ENCODE assay signal across 19 mouse cellular contexts in genomic region chr9:61622933-61623332, GRCm38 (mm10).
DNase-seq lines count a peak whose midpoint lies in the region; ATAC-seq and TF ChIP-seq lines count a peak whose summit lies in the region.
"Had no signal": no experiment of that assay in that cellular context is flagged by ENCODE, and none has a peak within 500 bp of the region (broad histone marks: within the 10 kb centered on the region; RNA-seq: fewer than 3 reads in every experiment).

No protein-coding gene starts in this region.

- H3K27me3 ChIP-seq in ES-Bruce4 (ENCODE audit: control insufficient read depth, insufficient read depth, low read length, poor library complexity, severe bottlenecking) = no peaks in the 10 kb centered on the region
- H3K27me3 ChIP-seq in forebrain, embryonic 10.5 days (ENCODE audit: poor library complexity, severe bottlenecking) = peaks cover 59% of the 10 kb centered on the region
- peaks cover 55% of the 10 kb centered on the region for H3K27me3 ChIP-seq in hindbrain, embryonic 12.5 days
- H3K27me3 ChIP-seq in midbrain, embryonic 14.5 days (ENCODE audit: control insufficient read depth, insufficient read depth, low read length) = peaks cover 3% of the 10 kb centered on the region; the same call in 1 of the 2 replicates
- no peaks in the 10 kb centered on the region for H3K27me3 ChIP-seq in cerebellum, adult 2 months (ENCODE audit: control insufficient read depth, insufficient read depth, low read length)

- peak; percentile 54; the same call in 1 of the 2 replicates for TF ChIP-seq EP300 in ES-Bruce4 (IDR thresholded peaks at IDR 0.05; ENCODE audit: insufficient read depth, low read depth, low read length)

- H3K4me2 ChIP-seq in hindbrain, embryonic 12.5 days (replicated peaks) = no peak overlapping the region
- H3K4me2 ChIP-seq in midbrain, embryonic 14.5 days (ENCODE audit: low read length) = no peak overlapping the region
- H3K4me2 ChIP-seq: heart, embryonic 15.5 days had no signal

- H3K9me3 ChIP-seq in ES-Bruce4 (replicated peaks; ENCODE audit: control insufficient read depth, insufficient read depth, low read length, poor library complexity, severe bottlenecking) = no peaks in the 10 kb centered on the region
- no peaks in the 10 kb centered on the region for H3K9me3 ChIP-seq in forebrain, embryonic 10.5 days
- H3K9me3 ChIP-seq in hindbrain, embryonic 12.5 days (replicated peaks) = no peaks in the 10 kb centered on the region
- H3K9me3 ChIP-seq in midbrain, embryonic 14.5 days (ENCODE audit: control insufficient read depth, low read length) = no peaks in the 10 kb centered on the region
- H3K9me3 ChIP-seq: embryonic facial prominence, embryonic 10.5 days; heart, embryonic 15.5 days; megakaryocyte, embryonic 14.5 days had no signal

- H3K9ac ChIP-seq in ES-Bruce4 (ENCODE audit: low read depth, poor library complexity, severe bottlenecking) = no peak overlapping the region
- no peak overlapping the region for H3K9ac ChIP-seq in hindbrain, embryonic 12.5 days
- H3K9ac ChIP-seq in midbrain, embryonic 14.5 days (replicated peaks; ENCODE audit: low read length) = no peak overlapping the region
- H3K9ac ChIP-seq: heart, embryonic 15.5 days had no signal

- peak; percentile 57 for DNase-seq in forebrain, embryonic 10.5 days (ENCODE audit: extremely low spot score, low spot score)
- peak; percentile 71 for DNase-seq in midbrain, embryonic 14.5 days
- no peak for DNase-seq in c-Kit-positive CD71-positive TER-119-positive erythroid progenitor cells, embryonic 14.5 days (ENCODE audit: low spot score)
- no peak for DNase-seq in gastrocnemius, postnatal 4 days (ENCODE audit: low spot score in 2 of 2)
- no peak for DNase-seq in cerebellum, adult 2 months
- no peak for DNase-seq in ovary, adult 18-20 months (ENCODE audit: low spot score)
- DNase-seq: cerebellum, adult 8-10 months; gastrocnemius, postnatal 25 days; lung, adult 18-20 months; right cerebral cortex, postnatal 14 days; thymus, adult 2 months had no signal

- TF ChIP-seq CTCF in ES-Bruce4 (IDR thresholded peaks at IDR 0.05; ENCODE audit: low read depth, low read length) = no peak
- no peak for TF ChIP-seq CTCF in cerebellum, adult 2 months (IDR thresholded peaks at IDR 0.05; ENCODE audit: borderline replicate concordance, insufficient read depth, low read depth, low read length)

- H3K36me3 ChIP-seq in ES-Bruce4 (ENCODE audit: control insufficient read depth, insufficient read depth, low read length, poor library complexity, severe bottlenecking) = no peaks in the 10 kb centered on the region
- H3K36me3 ChIP-seq in forebrain, embryonic 10.5 days (replicated peaks) = no peaks in the 10 kb centered on the region
- no peaks in the 10 kb centered on the region for H3K36me3 ChIP-seq in hindbrain, embryonic 12.5 days
- no peaks in the 10 kb centered on the region for H3K36me3 ChIP-seq in midbrain, embryonic 14.5 days (ENCODE audit: control insufficient read depth, insufficient read depth, low read length)
- H3K36me3 ChIP-seq: embryonic facial prominence, embryonic 10.5 days; heart, embryonic 15.5 days had no signal

- no peak for TF ChIP-seq POLR2A in ES-Bruce4 (IDR thresholded peaks at IDR 0.05; ENCODE audit: insufficient read depth, low read length)
- TF ChIP-seq POLR2A in cerebellum, adult 2 months (IDR thresholded peaks at IDR 0.05; ENCODE audit: borderline replicate concordance, insufficient read depth, low read length) = no peak

- 22% methylated on average over 7 of the region's 7 CpGs for WGBS in forebrain, embryonic 10.5 days
- WGBS in hindbrain, embryonic 12.5 days = 21% methylated on average over 7 of the region's 7 CpGs
- WGBS in midbrain, embryonic 14.5 days = 8% methylated on average over 7 of the region's 7 CpGs
- WGBS in cerebellum, adult 2 months = 80% methylated on average over 7 of the region's 7 CpGs

- no peak overlapping the region for H3K27ac ChIP-seq in ES-Bruce4 (ENCODE audit: insufficient read depth, low read length)
- H3K27ac ChIP-seq in forebrain, embryonic 10.5 days = peak overlapping the region; percentile 56
- H3K27ac ChIP-seq in hindbrain, embryonic 12.5 days = no peak overlapping the region
- no peak overlapping the region for H3K27ac ChIP-seq in midbrain, embryonic 14.5 days (replicated peaks; ENCODE audit: low read depth, low read length)
- H3K27ac ChIP-seq in cerebellum, adult 2 months (ENCODE audit: insufficient read depth, low read length) = no peak overlapping the region
- H3K27ac ChIP-seq: embryonic facial prominence, embryonic 10.5 days; heart, embryonic 15.5 days; layer of hippocampus, adult 2 months had no signal

- H3K4me1 ChIP-seq in ES-Bruce4 (ENCODE audit: control insufficient read depth, insufficient read depth, low read length) = peaks cover 15% of the 10 kb centered on the region
- peaks cover 91% of the 10 kb centered on the region for H3K4me1 ChIP-seq in forebrain, embryonic 10.5 days
- H3K4me1 ChIP-seq in hindbrain, embryonic 12.5 days = peaks cover 57% of the 10 kb centered on the region
- peaks cover 37% of the 10 kb centered on the region for H3K4me1 ChIP-seq in midbrain, embryonic 14.5 days (ENCODE audit: control insufficient read depth, insufficient read depth, low read length)
- peaks cover 17% of the 10 kb centered on the region for H3K4me1 ChIP-seq in cerebellum, adult 2 months (ENCODE audit: control insufficient read depth, insufficient read depth, low read length)

- ATAC-seq in hindbrain, embryonic 12.5 days (ENCODE audit: low FRiP score) = peak; percentile 77
- peak; percentile 65 for ATAC-seq in midbrain, embryonic 14.5 days (ENCODE audit: low FRiP score, low TSS enrichment)
- ATAC-seq: activated CD4-positive, CD25-positive, alpha-beta regulatory T cell, adult 4 months; inflammation-experienced regulatory T-cells, adult 6 months had no signal

- H3K4me3 ChIP-seq in ES-Bruce4 (ENCODE audit: low read depth, low read length) = no peak overlapping the region
- H3K4me3 ChIP-seq in forebrain, embryonic 10.5 days = 0 out of 2 replicates have a peak overlapping the region, but pooled peaks have one; percentile 11
- no peak overlapping the region for H3K4me3 ChIP-seq in hindbrain, embryonic 12.5 days
- H3K4me3 ChIP-seq in midbrain, embryonic 14.5 days (replicated peaks; ENCODE audit: low read depth, low read length) = no peak overlapping the region
- H3K4me3 ChIP-seq in cerebellum, adult 2 months (replicated peaks; ENCODE audit: insufficient read depth, low read depth, low read length) = no peak overlapping the region
- H3K4me3 ChIP-seq: embryonic facial prominence, embryonic 10.5 days; heart, embryonic 15.5 days; layer of hippocampus, adult 2 months; megakaryocyte, embryonic 14.5 days had no signal

Comparison
In these comparisons a context has a peak if more than half of its experiments do, and no peak if none do; other contexts are left out.
1. DNase-seq: peak in forebrain, embryonic 10.5 days (single experiment) and midbrain, embryonic 14.5 days (single experiment); none in c-Kit-positive CD71-positive TER-119-positive erythroid progenitor cells, embryonic 14.5 days (single experiment), gastrocnemius, postnatal 4 days (0 of 2), cerebellum, adult 2 months (0 of 2) and ovary, adult 18-20 months (single experiment).